Mouse (Mus musculus): ENCODE results near the gene Ift43. TPM values are rescaled to one million over a fixed set of nuclear protein-coding genes. Genes with fewer than 3 reads are reported as not detected.
A peak's percentile ranks its signal among the peaks of the same experiment; 100 is the strongest.

Gene Ift43
- total RNA-seq, 2 experiments from 2014 or later = 11.4 to 15.4 TPM

GRCm38 (mm10) chr12:86189601-86190323, 107.4 kb downstream of the Ift43 start:
- peak in 1 of 2 experiments; percentile 62 for DNase-seq (ENCODE audit: extremely low spot score in 1 of 2, low spot score in 2 of 2)
- intact Hi-C loops (cut with DNase I) = no loop called here

GRCm38 (mm10) chr12:86192036-86192449, 109.7 kb downstream of the Ift43 start:
- intact Hi-C loops (cut with DNase I) = no loop called here

DNA sequence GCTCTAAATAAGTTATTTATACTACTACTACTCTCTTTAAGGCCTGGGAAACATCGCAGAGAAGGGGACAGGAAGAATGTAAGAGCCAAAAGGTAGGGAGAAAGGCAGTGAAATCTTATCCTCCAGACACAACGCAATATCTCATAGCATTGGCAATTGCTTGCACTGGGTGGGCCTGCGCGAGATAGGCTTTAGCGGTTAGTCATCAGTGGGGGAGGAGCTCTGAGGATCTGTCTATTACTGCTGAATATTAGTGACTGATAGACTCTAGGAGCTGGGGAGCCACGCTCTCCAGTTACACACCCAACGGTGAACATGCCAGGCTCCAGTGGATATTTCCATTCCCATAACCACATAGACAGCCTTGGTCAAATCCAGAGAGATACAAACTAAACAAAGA, 114.6 kb downstream of the Ift43 start:
- intact Hi-C loops (cut with DNase I) = no loop called here
- no peak for DNase-seq (ENCODE audit: extremely low spot score in 1 of 2, low spot score in 2 of 2)

More at GRCm38 (mm10) chr12:86192036-86192449, 109.7 kb downstream of the Ift43 start:
- DNase-seq (ENCODE audit: extremely low spot score in 1 of 2, low spot score in 2 of 2) = no peak

GRCm38 (mm10) chr12:86203443-86204057, 121.2 kb downstream of the Ift43 start:
- intact Hi-C loops (cut with DNase I) = no loop called here
- no peak for DNase-seq (ENCODE audit: extremely low spot score in 1 of 2, low spot score in 2 of 2)

GRCm38 (mm10) chr12:86211099-86211520, 128.8 kb downstream of the Ift43 start:
- DNase-seq (ENCODE audit: extremely low spot score in 1 of 2, low spot score in 2 of 2) = peak in 1 of 2 experiments; percentile 27
- intact Hi-C loops (cut with DNase I) = no loop called here

Other genes starting within 250 kb of the Ift43 start
- gene Tgfb3, start 3.5 kb upstream of the Ift43 start, total RNA-seq (2021) = 1 to 10 TPM; 9.2 to 9.3 TPM
- 10 to 100 TPM; 40.6 to 42.4 TPM for gene Gpatch2l, start 159.3 kb downstream of the Ift43 start, total RNA-seq (2021)